Mouse (Mus musculus) right cerebral cortex, adult 2 months (tissue): ENCODE results near the gene Tmem107.

Experiments used
- DNase-seq, 2 experiments: peaks; one replicate each; pipeline ENCODE4 v3.0.0; 2021 to 2022; ENCODE audit warnings: low spot score in 2 of 2

Tmem107 gene

DNA sequence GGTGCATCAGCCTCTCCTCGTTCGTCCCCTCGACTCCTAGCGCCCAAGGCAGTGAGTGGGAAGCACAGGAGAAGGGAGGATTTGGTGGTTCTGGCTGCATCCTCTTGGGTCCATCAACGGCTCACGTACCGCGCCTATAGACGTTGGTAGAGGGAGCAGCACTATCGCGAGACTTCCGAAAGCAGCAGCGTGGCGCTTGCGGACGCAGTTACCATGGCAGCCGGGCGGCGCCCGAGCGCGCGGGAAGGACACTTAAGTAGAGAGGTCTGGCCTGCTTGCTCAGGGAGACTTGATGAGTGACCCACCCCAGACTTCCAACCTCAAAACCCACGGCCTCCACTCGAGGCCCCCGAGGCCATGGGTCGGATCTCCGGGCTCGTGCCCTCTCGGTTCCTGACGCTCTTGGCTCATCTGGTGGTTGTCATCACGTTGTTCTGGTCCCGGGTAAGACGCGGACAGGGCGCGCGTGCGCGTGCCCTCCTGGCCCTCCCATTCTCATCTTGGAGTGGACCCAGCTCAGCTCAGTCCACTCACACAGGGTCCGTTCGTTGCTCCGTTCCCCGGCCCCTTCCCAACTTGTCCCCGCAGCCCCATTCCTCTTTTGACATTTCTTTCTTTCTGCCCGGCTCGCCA is at the start of gene Tmem107:
Gene Tmem107 (plus strand): TSS at position 217 of the 633 bp plus-strand sequence.
- DNase-seq = peak; percentile 94 to 97

DNA sequence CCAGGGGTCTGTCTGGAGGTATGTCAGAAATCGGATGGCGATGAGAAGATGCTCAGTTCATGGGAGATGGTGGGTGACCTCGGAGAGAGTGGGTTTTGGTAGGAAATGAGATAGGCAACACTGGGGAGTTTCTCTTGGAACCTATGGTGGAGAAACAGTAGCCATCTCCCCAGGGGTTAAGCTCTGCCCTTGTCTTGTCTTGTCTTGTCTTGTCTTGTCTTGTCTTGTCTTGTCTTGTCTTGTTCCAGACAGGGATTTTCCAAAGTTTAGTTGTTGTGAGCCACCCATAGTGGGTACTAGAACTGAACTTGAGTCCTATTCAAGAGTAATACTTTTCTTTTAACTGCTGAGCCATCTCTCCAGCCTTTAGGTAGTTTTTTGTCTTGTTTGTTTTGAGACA is 44.0 kb upstream of the Tmem107 start:
- DNase-seq = no peak

- DNase-seq = no peak
Observed at GRCm38 (mm10) chr11:69028805-69029204, 41.8 kb upstream of the Tmem107 start.

DNA sequence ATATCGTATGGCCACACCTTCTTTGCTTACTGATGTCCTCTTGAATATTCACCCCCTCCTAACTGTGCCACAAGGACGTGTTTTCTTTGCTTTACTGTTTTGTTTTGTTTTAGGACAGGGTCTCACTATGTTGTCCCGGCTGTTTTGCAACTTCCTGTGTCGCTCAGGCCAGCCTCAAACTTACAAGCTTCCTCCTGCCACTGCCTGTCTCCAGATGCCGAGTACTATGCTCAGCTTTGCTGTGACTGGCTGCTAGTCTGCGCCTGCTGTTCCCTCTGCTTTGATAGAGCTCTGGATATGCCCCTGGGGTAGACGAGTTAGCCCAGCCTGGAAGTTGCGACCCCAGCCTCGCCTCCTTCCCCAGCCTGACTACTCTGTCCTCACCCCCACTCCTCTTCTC is 37.1 kb upstream of the Tmem107 start:
- no peak for DNase-seq

GRCm38 (mm10) chr11:69034585-69034984 is 36.0 kb upstream of the Tmem107 start:
- DNase-seq = no peak

DNA sequence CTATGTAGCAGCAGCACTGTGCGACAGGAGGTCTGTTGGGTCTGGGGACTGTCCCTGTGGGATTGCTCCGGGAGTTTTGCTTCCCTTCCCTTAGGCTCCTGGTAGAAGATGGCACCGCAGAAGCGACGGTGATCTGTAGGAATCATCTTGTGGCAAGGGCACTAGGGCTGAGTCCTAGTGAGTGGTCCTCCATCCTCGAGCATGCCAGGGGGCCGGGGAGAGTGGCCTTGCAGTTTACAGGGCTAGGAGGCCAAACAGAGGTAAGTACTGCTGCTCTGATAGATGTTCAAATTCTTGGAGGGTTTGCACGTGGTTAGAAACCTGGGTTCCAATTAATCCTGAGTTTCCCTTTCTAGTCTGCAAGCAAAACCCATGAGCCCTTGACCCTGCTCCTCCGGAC is 35.2 kb upstream of the Tmem107 start:
- no peak for DNase-seq

- peak; percentile 92 to 93 for DNase-seq
Observed at GRCm38 (mm10) chr11:69035849-69036248, 34.8 kb upstream of the Tmem107 start.

DNA sequence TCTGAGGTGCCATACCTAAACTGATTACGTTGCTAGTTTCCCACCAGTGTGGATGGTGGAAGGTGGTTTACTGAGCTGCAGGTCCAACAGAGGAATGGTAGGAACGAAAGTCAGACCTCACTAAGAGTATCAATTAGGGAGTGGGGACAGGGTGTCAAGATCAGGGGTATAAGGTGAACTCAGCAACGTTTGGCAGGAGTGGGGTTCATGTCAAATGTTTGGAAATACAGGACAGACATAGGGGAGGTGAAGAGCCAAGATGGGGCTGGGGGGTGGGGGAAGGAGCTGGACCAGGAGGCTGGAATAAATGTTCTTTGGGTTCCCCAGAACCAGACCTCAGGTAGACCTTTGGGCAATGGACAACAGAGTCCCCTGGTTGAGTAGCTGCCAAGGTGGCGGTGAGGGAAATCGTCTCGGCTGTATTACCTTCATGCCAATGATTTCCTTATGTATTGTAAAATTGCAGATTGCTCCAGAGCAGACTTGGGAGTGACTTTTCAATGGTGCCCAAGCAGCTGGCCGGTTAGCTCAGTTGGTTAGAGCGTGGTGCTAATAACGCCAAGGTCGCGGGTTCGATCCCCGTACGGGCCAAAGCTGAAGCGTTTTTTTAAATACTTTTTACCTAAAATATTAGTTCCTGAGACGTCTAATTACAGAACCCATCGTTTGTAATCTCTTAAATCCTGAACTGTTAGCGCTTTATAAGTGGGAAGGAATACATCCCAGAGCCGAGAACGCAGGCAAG is 33.9 kb upstream of the Tmem107 start:
- DNase-seq = peak; percentile 96 to 97

DNA sequence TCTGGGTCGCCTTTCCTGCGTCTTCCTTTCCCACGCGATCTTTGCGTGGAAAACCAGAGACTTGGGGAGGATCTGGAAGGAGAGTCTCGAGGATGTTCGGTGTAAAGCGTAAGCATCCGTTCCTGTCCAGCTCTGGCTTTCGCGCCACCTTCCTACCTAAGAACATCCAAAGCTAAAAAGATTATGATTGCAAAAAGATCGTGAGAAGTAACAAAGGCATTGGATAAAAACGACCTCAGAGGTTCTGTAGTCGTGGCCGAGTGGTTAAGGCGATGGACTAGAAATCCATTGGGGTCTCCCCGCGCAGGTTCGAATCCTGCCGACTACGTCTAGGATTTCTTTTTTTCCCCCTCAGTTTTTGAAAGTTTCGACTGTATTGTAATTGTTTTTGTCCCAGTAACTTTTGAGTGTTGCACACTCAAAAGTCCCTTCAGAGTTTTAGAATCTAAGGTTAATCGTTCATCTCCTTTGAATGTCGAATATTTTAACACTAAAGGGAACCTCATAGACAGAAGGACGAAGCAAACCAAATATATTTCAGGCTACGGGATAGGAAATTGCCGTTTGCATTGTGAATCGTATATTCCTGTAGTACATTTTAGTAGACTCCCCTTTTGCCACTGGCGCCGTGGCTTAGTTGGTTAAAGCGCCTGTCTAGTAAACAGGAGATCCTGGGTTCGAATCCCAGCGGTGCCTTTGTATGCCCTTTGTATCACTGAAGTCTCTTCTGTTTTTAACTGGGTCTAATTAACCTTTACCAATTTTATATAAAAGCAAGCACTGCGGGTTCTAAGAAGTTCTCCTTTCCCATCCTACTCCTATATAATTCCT is 33.2 kb upstream of the Tmem107 start:
- peak; percentile 95 to 96 for DNase-seq

DNA sequence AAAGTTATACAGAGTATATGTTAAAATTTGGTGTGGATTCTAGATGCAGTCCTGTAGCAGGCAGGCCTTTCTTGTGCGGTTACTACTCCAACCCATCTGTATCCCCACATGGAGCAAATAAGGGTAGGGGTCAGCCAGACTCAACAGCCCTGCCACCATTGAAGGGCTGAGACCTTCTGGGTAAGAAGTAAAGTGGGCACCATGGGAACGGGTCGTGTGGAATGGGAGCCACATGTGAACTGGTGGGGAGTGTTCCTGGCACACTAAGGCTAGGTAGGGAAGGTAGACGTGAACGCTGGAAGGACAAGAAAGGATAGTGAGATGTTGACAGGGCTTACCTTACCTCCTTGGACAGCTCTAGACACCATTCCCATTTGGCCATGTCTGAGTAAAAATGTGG is 32.4 kb upstream of the Tmem107 start:
- no peak for DNase-seq

GRCm38 (mm10) chr11:69045531-69046394 is 24.8 kb upstream of the Tmem107 start, which contains the start of gene Aurkb:
TSS of gene Aurkb (plus strand) at chr11:69045647.
- peak; percentile 64 to 78 for DNase-seq

- DNase-seq = no peak
Observed at GRCm38 (mm10) chr11:69046395-69046774, 24.2 kb upstream of the Tmem107 start.

DNA sequence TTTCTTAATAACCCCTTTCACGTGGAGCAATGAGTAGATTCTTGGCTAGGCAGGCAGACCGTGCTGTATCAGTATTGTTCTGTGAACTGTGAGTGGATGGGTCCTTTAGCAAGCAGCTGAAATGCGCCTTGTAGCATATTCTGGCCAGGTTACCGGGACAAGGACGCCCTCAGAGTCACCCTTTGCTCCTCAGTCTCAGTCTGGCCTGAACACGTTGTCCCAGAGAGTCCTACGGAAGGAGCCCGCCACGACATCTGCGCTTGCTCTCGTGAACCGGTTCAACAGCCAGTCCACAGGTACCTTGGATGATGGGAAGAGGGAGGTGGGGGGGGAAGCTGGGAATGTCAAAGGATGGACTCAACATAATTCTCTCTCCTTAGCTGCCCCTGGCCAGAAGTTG is 23.0 kb upstream of the Tmem107 start:
- no peak for DNase-seq

- DNase-seq = no peak
Observed at GRCm38 (mm10) chr11:69048151-69048550, 22.5 kb upstream of the Tmem107 start.

- no peak for DNase-seq
Observed at GRCm38 (mm10) chr11:69050748-69051147, 19.9 kb upstream of the Tmem107 start.

GRCm38 (mm10) chr11:69051771-69052170 is 18.8 kb upstream of the Tmem107 start:
- no peak for DNase-seq

DNA sequence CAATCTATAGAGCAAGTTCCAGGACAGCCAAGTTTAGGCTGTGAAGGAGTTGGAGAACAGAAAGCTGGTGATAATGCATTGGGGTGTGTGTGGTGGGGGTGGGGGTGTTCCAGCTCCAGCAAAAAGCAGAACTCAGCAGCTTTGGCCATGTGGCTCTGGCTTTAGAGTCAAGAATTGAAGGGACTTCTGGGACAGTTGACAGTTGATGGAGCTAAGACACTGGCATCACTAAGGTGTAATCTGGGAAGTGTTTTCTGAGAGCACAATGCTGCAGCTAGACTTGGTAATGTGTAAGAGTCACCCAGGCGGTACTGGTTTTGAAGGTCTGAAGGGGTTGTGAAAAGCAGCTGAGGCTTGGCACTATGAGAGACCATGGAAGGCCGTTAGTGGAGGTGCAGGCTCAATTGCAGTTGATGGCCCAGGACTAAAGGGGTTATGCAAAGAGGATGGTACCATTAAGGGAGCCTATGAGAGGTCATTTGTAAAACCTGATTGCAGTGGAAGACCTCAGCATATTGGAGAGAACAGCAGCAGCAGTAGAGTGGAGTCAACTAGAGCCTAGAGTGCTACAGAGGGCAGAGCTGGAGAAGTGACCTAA is 17.7 kb upstream of the Tmem107 start:
- DNase-seq = no peak

DNA sequence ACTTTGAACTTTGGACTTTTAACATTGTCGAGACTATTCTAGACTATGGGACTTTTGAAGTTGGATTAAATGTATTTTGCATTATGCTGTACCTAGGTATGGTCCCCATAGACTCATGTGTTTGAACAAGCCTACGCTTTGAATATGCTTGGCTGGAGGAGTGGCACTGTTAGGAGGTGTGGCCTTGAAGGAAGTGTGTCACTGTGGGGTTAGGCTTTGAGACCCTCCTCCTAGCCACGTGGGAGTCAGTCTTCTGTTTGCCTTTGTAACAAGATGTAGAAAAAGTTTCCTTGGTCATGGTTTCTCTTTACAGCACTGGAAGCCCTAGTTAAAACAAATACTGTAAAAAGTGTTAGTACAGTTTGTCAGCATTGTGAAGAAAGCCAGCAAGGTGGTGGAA is 16.8 kb upstream of the Tmem107 start:
- no peak for DNase-seq

DNA sequence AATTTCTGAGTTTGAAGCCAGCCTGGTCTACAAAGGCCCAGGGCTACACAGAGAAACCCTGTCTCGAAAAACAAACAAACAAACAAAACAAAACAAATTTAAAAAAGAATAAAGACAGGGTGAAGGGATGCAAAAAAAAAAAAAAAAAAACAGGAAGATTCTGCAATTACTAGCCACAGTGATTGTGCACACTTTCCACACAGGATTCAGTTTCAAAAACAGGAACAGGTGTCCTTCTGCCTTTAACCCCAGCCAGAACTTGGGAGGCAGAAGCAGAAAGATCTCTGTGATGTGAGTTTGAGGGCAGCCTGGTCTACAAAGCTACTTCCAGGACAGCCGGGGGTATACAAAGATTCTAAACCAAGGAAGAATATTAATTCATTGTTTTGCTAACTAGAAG is 12.3 kb upstream of the Tmem107 start:
- no peak for DNase-seq

GRCm38 (mm10) chr11:69058729-69059356 is 11.8 kb upstream of the Tmem107 start:
- no peak for DNase-seq
